Mouse (Mus musculus) forebrain, embryonic 14.5 days (tissue): ENCODE measurements around the gene Scel. TPM values are rescaled to one million over a fixed set of nuclear protein-coding genes. Genes with fewer than 3 reads are reported as not detected.

ENCODE experiments used
- ATAC-seq: fragments of 200-750 bp; cut with Nextera tagmentation; 2 replicates; pipeline ENCODE4 v1.8.0; 2017; ENCODE audit warnings: mild to moderate bottlenecking, moderate library complexity
- DNase-seq: peaks from one replicate; pipeline ENCODE4 v3.0.0-alpha.2; 2015; ENCODE audit warnings: low spot score
- H3K27ac ChIP-seq: fragments of 300-500 bp; sonication (generic); 2 replicates; pipeline ENCODE4 v1.5.1; 2014; ENCODE audit warnings: low read depth, mild to moderate bottlenecking, control low read depth, low read length, moderate library complexity
- H3K27me3 ChIP-seq: fragments of 300-500 bp; sonication (generic); replicated peaks from 2 replicates; pipeline ENCODE4 v1.6.1; 2014; ENCODE audit warnings: low read length, control low read depth, mixed read lengths; ENCODE audit not compliant: control insufficient read depth, insufficient read depth
- H3K36me3 ChIP-seq: fragments of 300-500 bp; sonication (generic); 2 replicates; pipeline ENCODE4 v1.6.1; 2014; ENCODE audit warnings: low read length, control low read depth; ENCODE audit not compliant: control insufficient read depth, insufficient read depth
- H3K4me1 ChIP-seq: fragments of 300-500 bp; sonication (generic); 2 replicates; pipeline ENCODE4 v1.6.1; 2014; ENCODE audit warnings: antibody characterized with exemption, low read length, control low read depth; ENCODE audit not compliant: control insufficient read depth, insufficient read depth
- H3K4me2 ChIP-seq: fragments of 300-500 bp; sonication (generic); 2 replicates; pipeline ENCODE4 v1.6.1; 2014; ENCODE audit warnings: mild to moderate bottlenecking, control low read depth, low read length
- H3K4me3 ChIP-seq: fragments of 300-500 bp; sonication (generic); 2 replicates; pipeline ENCODE4 v1.5.1; 2014; ENCODE audit warnings: low read depth, low read length, control low read depth
- H3K9ac ChIP-seq: fragments of 300-500 bp; sonication (generic); 2 replicates; pipeline ENCODE4 v1.6.1; 2014; ENCODE audit warnings: mild to moderate bottlenecking, low read length, control low read depth, moderate library complexity
- H3K9me3 ChIP-seq: fragments of 300-500 bp; sonication (generic); replicated peaks from 2 replicates; pipeline ENCODE4 v1.6.1; 2016; ENCODE audit warnings: low read length, control low read depth, mixed read lengths; ENCODE audit not compliant: control insufficient read depth
- WGBS: fragments of 180-500 bp; shearing (Covaris S2); extraction: QIAGEN DNeasy Blood & Tissue Kit; methylation state at CpG from one replicate; pipeline ENCODE4 v1.1.7; 2014; 5-methylcytosine and 5-hydroxymethylcytosine counted together
- polyA plus RNA-seq: library from polyadenylated mRNA; unstranded; fragments of >200 nt; fragmentation: Nextera tagmentation; extraction: Ambion mirVana; gene quantifications from 2 replicates; pipeline ENCODE4 v1.2.1, GENCODE M21; 2014

Gene Scel
- polyA plus RNA-seq, 1 experiment from 2014 or later: 0.18 TPM

DNA sequence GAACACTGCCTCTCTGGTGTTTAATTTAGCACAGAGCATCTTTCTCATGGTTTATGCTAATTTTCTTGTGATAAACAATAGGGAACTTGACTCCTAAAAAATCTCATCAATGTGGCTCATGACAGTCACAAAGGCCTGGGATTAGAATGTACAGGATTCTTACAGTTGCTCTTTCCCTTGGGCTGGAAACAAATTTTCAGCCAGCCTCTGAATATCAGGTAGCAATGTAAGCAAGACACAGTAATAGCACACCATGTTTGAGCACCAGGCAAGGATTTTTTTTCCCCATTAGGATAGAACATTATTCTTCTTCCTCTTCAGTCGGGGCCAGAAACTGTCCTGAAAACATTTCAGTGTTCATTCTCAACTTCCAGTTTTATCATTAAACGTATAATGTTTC, 55.3 kb downstream of the Scel start:
- Histone ChIP-seq H3K4me3 (no peak overlapping the region), H3K9me3 (no peaks in the 10 kb centered on the region), H3K9ac (no peak overlapping the region), H3K36me3 (no peaks in the 10 kb centered on the region), H3K4me1 (no peaks in the 10 kb centered on the region), H3K27ac (no peak overlapping the region), H3K4me2 (no peak overlapping the region), H3K27me3 (no peaks in the 10 kb centered on the region)
- DNase-seq (no peak), ATAC-seq (no peak)
- 82% methylated on average over 2 of the region's 2 CpGs for WGBS

DNA sequence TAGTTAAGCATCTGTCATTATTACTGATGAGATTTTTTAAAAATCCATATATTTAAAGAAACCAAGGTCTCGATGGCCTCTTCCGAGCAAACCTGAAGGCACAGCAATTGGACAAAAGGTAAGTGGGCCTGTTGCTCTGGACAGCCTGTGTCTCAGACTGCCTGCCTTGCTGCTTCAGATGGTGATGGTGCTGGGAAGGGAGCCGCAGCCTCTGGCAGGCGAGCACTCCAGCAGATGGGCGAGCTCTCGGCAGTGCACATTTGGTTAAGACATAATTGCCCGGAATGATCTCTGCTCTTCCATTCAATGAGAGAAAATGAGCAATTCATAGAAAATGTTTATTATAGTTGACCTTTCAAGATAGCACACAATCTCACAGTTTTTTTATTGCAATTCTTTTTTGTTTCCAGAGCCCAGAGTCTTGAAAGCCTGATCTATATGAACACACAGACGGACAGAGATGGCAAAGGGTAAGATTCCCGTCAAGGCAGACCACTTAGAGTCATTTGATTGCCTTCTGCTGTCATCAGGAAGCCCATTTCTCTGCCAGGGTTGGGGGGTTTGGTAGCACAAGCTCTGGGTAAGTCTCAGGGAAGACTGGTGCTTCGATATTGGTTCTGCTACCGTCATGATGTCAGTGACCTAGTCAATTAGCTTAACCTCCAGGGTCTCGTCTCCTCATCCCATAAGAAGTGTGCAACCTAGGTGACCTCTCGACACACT, 58.6 kb downstream of the Scel start:
- Histone ChIP-seq H3K9ac (no peak overlapping the region), H3K27ac (no peak overlapping the region), H3K4me3 (no peak overlapping the region), H3K27me3 (no peaks in the 10 kb centered on the region), H3K36me3 (no peaks in the 10 kb centered on the region), H3K4me1 (no peaks in the 10 kb centered on the region), H3K9me3 (no peaks in the 10 kb centered on the region), H3K4me2 (no peak overlapping the region)
- ATAC-seq (peak; percentile 77; the same call in 1 of the 2 replicates), DNase-seq (peak; percentile 51)
- 79% methylated on average over 13 of the region's 13 CpGs for WGBS

- no peak for DNase-seq
- no peaks in the 10 kb centered on the region for H3K27me3 ChIP-seq
- WGBS: 86% methylated on average over 7 of the region's 7 CpGs
- no peaks in the 10 kb centered on the region for H3K9me3 ChIP-seq
- H3K27ac ChIP-seq: no peak overlapping the region
- no peak overlapping the region for H3K9ac ChIP-seq
- no peak overlapping the region for H3K4me2 ChIP-seq
- no peak overlapping the region for H3K4me3 ChIP-seq
- no peaks in the 10 kb centered on the region for H3K36me3 ChIP-seq
- no peaks in the 10 kb centered on the region for H3K4me1 ChIP-seq
- no peak for ATAC-seq
Observed at GRCm38 (mm10) chr14:103575854-103576253, 62.7 kb downstream of the Scel start.

GRCm38 (mm10) chr14:103577011-103577410, 63.9 kb downstream of the Scel start:
- H3K36me3 ChIP-seq: no peaks in the 10 kb centered on the region
- no peak overlapping the region for H3K4me2 ChIP-seq
- H3K9ac ChIP-seq: no peak overlapping the region
- no peak overlapping the region for H3K27ac ChIP-seq
- no peaks in the 10 kb centered on the region for H3K27me3 ChIP-seq
- H3K4me3 ChIP-seq: no peak overlapping the region
- no peak for DNase-seq
- no peak for ATAC-seq
- no peaks in the 10 kb centered on the region for H3K4me1 ChIP-seq
- H3K9me3 ChIP-seq: no peaks in the 10 kb centered on the region

GRCm38 (mm10) chr14:103586662-103587061, 73.5 kb downstream of the Scel start:
- H3K9me3 ChIP-seq: no peaks in the 10 kb centered on the region
- 22% methylated on average over 4 of the region's 4 CpGs for whole genome bisulfite sequencing
- DNase-seq (peak; percentile 38), ATAC-seq (0 out of 2 replicates have a peak, but pooled peaks have one; percentile 30)
- H3K27ac ChIP-seq: no peak overlapping the region; the same call in 1 of the 2 replicates
- H3K4me1 ChIP-seq: peaks cover 8% of the 10 kb centered on the region; the same call in 1 of the 2 replicates
- no peak overlapping the region for H3K4me2 ChIP-seq
- no peak overlapping the region for H3K4me3 ChIP-seq
- H3K36me3 ChIP-seq: no peaks in the 10 kb centered on the region
- no peak overlapping the region for H3K9ac ChIP-seq
- H3K27me3 ChIP-seq: no peaks in the 10 kb centered on the region

GRCm38 (mm10) chr14:103587208-103587900, 74.2 kb downstream of the Scel start:
- H3K4me3 ChIP-seq: no peak overlapping the region
- no peak overlapping the region for H3K9ac ChIP-seq
- ATAC-seq (peak; percentile 60), DNase-seq (peak; percentile 58)
- H3K4me2 ChIP-seq: no peak overlapping the region
- no peaks in the 10 kb centered on the region for H3K9me3 ChIP-seq
- 35% methylated on average over 10 of the region's 10 CpGs for WGBS
- H3K4me1 ChIP-seq: peaks cover 8% of the 10 kb centered on the region; the same call in 1 of the 2 replicates
- no peaks in the 10 kb centered on the region for H3K36me3 ChIP-seq
- no peak overlapping the region; the same call in 1 of the 2 replicates for H3K27ac ChIP-seq
- H3K27me3 ChIP-seq: no peaks in the 10 kb centered on the region

- WGBS: 53% methylated on average over 7 of the region's 7 CpGs
- peak; percentile 76 for DNase-seq
- Histone ChIP-seq H3K9me3 (no peaks in the 10 kb centered on the region), H3K36me3 (no peaks in the 10 kb centered on the region), H3K4me3 (no peak overlapping the region), H3K27ac (no peak overlapping the region), H3K4me1 (peaks cover 8% of the 10 kb centered on the region; the same call in 1 of the 2 replicates), H3K27me3 (no peaks in the 10 kb centered on the region), H3K9ac (no peak overlapping the region), H3K4me2 (no peak overlapping the region)
- ATAC-seq: peak; percentile 91
Observed at GRCm38 (mm10) chr14:103589819-103590218, 76.7 kb downstream of the Scel start.

DNA sequence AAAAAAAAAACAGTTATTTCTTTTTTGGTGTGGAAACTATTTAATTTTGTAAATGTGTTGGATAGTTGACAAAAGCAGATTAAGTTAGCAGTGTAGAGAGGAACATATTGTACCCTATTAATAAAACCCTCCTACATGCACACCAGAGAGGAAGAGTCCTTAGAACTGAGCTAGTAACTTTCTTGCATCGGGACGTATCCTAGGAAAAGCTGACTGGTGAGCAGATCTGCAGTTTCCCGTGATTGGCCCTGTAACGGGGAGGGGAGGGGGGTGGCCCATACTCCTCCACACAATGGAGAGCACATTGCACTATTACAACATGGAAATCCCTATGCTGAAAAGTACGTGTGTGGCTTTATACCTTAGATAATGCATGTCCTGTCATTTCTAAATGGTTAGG, 82.7 kb downstream of the Scel start:
- H3K4me3 ChIP-seq: no peak overlapping the region
- no peaks in the 10 kb centered on the region for H3K36me3 ChIP-seq
- no peak overlapping the region for H3K4me2 ChIP-seq
- DNase-seq (no peak), ATAC-seq (no peak)
- H3K9me3 ChIP-seq: no peaks in the 10 kb centered on the region
- no peaks in the 10 kb centered on the region for H3K27me3 ChIP-seq
- WGBS: 61% methylated on average over 5 of the region's 5 CpGs
- H3K4me1 ChIP-seq: no peaks in the 10 kb centered on the region
- no peak overlapping the region for H3K27ac ChIP-seq
- H3K9ac ChIP-seq: no peak overlapping the region

DNA sequence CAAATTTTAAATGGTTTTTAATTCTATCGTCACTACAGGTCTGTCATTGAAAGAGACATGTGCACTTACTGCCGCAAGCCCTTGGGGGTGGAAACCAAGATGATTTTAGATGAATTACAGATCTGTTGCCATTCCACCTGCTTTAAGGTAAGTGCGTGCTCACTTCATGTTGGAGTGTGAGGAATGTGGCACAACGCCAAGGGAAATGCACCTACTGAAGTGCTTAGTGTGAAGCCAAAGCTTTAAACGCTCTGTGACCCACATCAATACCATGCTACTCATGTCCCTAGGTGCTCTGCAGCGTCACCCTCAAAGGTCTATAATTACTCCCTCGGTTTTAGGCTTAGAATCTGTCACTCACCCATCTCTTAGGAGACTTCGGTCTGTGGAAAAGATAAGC, 94.9 kb downstream of the Scel start:
- no peak overlapping the region for H3K4me3 ChIP-seq
- H3K9ac ChIP-seq: no peak overlapping the region
- H3K27ac ChIP-seq: no peak overlapping the region
- no peaks in the 10 kb centered on the region for H3K27me3 ChIP-seq
- DNase-seq (no peak), ATAC-seq (no peak)
- H3K9me3 ChIP-seq: no peaks in the 10 kb centered on the region
- no peaks in the 10 kb centered on the region for H3K36me3 ChIP-seq
- H3K4me2 ChIP-seq: no peak overlapping the region
- 84% methylated on average over 8 of the region's 8 CpGs for WGBS
- H3K4me1 ChIP-seq: no peaks in the 10 kb centered on the region
